Mouse (Mus musculus): ENCODE data around the gene Sgsm3.
"Not testable (repeated sequence)": the region's sequence is repeated elsewhere in the genome, so short reads cannot be mapped to it uniquely, and the experiment has no call there.

The Sgsm3 gene

DNA sequence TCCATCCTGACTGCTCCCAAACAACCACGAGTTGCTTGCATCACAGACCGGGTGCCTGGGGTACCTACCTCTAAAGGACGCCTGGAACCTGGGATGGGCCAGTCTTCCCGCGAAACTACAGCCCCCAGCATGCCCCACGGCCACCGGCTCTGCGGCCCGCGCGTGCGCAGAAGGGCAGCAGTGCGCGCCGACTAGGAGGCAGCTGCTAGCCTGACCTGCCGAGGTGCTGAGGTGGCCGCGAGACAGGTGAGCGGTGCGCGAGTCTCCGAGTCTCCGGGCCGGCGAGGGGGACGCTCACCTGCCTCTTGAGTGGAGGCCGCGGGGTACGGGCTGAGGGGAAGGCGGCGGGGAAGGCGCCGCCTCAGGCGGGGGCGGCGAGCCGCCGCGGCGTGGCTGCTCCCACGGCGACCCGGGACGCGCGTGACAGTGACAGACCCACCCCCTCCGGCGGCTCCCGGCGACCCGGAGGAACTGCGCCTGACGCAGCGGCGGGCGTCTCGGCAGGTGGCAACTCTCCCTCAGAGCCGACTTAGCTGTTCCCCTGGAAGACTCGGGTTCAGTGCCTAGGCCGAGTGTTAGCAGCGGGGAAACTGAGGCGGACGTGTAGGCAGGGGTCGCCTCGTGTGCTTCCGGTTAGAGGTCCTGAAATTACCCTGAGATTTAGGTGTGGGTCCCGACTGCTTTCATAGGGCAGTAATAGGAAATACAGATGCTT, at the start of gene Sgsm3:
Gene Sgsm3 (plus strand): TSS at position 146 of the 715 bp plus-strand sequence.
- peak; percentile 86 for DNase-seq (ENCODE audit: extremely low spot score, low spot score)

DNA sequence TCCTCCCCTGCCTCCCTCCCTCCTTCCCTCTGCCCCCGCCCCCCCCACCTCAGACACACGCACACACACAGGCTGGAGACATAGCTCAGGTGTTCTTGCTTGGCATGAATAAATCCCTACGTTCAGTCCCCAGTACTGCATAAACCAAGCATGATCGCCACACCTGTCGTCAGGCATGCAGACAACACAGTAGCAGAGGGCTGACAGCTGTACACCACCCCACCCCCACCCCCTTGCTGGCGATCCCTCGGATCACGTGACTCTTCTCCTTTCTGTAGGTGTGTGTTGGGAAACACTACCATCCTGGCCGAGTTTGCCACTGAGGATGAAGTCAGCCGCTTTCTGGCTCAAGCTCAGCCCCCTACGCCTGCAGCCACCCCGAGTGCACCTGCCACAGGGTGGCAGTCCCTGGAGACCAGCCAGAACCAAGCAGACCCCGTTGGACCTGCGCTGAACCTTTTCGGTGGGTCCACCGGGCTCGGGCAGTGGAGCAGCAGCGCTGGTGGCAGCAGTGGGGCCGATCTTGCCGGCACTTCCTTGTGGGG, 48.7 kb upstream of the Sgsm3 start:
- no peak for DNase-seq (ENCODE audit: extremely low spot score, low spot score)

DNA sequence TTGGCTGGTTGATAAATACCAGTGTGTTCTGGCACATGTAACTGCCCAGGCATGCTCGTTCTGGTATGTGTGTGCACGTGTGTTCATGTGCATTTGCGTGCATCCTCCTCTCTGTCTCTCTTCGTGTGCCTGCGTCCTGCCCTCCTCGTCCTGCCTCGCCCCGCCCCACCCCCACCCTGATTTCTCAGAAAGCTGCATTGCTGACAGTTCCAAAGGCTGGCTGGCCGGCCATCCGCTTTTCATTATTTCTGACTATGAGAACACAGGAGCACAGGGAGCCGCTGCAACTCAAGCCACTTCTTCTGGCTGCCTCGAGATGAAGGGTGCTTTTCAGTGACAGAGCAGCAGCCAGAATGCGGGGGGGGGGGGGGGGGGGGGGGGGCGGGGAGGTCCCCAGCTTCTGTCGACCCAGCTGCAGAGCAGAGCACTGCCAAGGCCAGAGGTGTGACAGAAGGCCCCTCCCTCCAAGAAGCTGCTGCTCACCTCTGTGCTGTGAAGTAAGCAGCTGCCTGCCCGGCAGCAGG, 47.5 kb upstream of the Sgsm3 start:
- DNase-seq (ENCODE audit: extremely low spot score, low spot score), result peak; percentile 24

GRCm38 (mm10) chr15:80930676-80931320, 46.8 kb upstream of the Sgsm3 start:
- DNase-seq (ENCODE audit: extremely low spot score, low spot score), result not testable (repeated sequence)

DNA sequence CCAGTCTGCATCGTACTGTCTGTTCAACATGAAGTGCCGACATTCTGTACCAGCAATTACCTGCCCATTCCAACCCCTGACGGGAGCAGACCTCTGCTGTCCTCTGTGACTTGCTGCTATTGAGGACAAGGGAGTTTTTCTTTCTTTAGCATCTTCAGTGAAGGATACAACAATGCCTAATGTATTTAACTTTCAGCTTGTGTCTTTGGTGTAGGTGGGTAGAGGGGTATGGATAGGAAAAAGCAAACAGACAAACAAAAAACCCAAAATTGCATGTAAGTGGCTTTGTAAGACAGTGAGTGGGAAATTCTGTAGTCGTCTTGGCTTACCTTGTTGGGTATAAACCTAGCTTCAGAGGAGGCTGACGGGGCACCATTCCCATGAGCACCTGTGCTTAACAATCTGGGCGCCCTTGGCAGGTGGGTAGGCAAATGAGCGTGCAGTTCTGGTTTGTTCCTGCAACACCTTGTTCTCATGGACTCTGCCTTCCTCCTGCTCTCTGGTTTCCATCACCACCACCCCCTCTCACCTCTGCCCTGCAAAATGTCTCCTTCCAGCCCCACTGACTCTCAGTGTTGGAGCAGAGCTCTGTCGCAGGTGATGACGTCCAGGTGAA, 46.1 kb upstream of the Sgsm3 start:
- DNase-seq (ENCODE audit: extremely low spot score, low spot score), result no peak

GRCm38 (mm10) chr15:80934841-80935240, 42.7 kb upstream of the Sgsm3 start:
- no peak for DNase-seq (ENCODE audit: extremely low spot score, low spot score)

DNA sequence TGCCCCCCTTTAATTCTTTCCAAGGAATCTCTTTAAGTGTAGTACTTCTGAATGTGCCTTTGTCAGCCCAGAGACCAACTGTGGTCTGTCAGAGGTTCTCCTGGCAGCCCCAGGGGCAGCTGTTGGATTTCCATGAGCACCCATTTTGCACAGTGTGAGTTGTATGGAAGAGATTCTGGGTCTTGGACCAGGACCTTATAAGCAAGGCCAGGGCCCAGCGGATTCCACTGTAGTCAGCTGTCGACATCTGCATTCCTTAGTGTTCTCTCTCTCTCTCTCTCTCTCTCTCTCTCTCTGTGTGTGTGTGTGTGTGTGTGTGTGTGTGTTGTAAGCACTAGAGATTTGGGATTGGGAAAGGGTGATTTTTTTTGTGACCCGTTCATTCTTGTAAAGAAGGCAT, 40.9 kb upstream of the Sgsm3 start:
- no peak for DNase-seq (ENCODE audit: extremely low spot score, low spot score)

DNA sequence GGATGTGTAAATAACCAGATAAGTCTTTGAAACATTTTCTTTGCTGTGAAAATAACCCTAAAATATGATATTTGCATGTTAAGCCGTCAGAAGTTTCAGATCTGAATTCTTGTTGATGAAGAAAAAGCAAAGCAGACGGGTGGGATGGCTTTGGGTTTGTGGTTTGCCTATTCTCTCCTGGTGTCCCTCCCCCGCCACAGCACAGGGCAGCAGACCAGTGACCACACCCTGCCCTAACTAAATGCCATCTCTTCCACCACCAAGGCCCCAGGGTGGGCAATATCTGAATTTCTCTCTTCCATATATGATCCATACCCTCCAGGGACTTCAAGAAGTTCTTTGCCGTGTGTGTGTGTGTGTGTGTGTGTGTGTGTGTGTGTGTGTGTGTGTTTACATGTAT, 39.0 kb upstream of the Sgsm3 start:
- DNase-seq (ENCODE audit: extremely low spot score, low spot score), result no peak

GRCm38 (mm10) chr15:80939401-80939800, 38.2 kb upstream of the Sgsm3 start:
- no peak for DNase-seq (ENCODE audit: extremely low spot score, low spot score)

GRCm38 (mm10) chr15:80941468-80942040, 36.0 kb upstream of the Sgsm3 start:
- DNase-seq (ENCODE audit: extremely low spot score, low spot score), result no peak

DNA sequence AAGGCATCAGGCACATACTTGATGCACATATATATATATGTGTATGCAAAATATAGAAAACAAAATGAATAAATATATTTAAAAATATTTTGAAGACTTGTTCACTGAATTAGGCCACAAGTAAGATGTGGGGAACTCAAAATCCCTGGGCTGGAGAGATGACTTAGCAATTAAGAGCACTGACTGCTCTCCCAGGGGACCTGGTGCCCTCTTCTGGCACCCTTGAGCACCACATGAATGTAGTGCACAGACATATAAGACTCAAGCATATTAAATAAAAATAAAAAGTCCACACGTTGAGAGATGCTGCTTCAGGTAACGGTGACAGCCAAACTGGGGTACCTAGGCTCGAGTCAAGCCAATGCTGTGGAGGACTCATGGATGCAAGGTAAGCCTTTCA, 31.7 kb upstream of the Sgsm3 start:
- no peak for DNase-seq (ENCODE audit: extremely low spot score, low spot score)

DNA sequence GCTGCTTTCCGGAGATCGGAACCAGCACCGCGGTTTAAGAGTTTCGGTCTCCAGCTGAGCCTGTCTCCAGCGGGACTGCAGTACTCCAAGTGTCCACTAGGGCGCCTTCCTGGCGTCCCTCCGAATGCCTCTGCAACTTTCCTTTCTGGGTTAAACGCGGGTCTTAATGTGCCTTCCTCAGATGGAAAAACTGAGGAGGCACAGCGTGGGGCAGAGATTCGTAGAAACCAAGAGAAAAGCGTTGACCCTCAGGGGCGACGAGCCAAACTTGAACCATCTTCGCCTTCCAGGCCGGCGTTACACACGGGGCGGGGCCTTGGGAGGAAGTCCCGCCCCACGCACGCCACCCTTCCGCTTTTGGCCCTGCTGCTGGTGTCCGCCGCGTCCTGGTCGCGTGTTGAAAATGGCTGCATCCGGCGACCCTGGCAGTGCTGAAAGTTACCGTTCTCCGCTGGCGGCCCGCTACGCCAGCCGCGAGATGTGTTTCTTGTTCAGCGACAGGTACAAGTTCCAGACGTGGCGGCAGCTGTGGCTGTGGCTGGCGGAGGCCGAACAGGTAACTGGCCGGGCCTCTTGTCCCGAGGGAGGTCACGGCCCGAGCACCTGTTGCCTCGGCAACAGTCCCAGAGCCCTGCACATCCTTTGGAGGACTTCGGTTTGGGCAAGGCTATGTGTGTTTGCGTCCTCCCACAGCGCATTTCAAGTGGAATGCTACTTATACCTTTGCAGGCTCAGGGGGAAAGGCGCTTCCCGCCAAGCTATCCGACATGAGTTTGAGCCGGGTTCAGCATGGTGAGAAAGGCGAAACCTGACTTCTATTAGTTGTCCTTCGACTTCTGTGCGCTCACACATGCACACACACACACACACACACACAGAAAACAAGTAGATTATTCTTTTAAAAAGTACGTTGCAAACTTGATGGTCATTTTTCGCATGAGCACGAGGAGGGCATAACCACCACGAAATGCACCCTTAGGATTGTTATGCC, 29.1 kb upstream of the Sgsm3 start, which contains the start of gene Adsl:
Gene Adsl (plus strand): TSS at position 346 of the 991 bp plus-strand sequence.
- peak; percentile 93 for DNase-seq (ENCODE audit: extremely low spot score, low spot score)

DNA sequence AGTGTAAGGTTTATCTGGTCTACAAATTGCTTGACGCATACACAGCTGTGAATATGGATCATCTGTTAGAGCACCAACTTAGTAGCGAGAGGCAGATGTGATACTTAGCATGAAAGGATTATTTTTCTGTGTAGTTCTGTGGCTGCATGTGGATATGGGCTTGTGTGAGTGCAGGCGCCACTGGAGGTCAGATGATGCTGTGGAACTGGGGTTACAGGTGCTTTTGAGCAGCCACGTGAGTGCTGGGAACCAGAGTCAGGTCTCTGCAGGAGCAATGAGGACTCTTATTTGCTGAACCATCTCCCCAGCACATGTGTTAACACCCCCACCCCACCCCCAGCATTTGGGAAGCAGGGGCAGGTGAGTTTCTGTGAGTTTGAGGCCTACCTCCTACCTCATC, 28.1 kb upstream of the Sgsm3 start:
- no peak for DNase-seq (ENCODE audit: extremely low spot score, low spot score)

- no peak for DNase-seq (ENCODE audit: extremely low spot score, low spot score)
Measured at GRCm38 (mm10) chr15:80950055-80950454, 27.5 kb upstream of the Sgsm3 start.

GRCm38 (mm10) chr15:80953971-80954370, 23.6 kb upstream of the Sgsm3 start:
- no peak for DNase-seq (ENCODE audit: extremely low spot score, low spot score)

- DNase-seq (ENCODE audit: extremely low spot score, low spot score), result no peak
Measured at GRCm38 (mm10) chr15:80954861-80955260, 22.7 kb upstream of the Sgsm3 start.

DNA sequence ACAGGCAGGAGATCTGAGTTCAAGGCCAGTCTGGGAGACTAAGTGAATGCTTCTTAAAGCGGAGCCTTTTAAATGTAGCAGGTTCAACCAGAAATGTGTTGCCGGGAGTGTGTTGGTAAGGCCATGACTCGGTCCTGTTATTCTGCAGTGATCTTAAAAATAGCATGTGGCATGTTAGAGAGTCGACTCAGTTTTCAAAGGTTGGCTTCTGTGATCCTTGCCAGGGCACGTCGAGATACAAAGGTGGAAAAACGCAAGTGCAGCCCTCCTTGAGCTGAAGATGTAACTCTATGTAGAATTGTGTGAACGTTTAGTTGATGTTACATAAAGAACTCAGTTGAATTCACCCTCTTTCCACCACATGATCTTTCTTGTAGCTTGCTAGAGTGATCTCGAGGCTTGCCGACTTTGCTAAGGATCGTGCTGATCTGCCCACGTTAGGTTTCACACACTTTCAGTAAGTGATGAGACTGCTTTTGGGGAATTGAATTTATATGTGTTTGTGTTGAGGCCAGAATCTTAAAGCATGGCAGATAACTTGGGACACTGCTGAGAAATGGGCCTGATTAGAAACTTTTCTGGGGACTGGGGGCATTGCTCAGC, 21.6 kb upstream of the Sgsm3 start:
- DNase-seq (ENCODE audit: extremely low spot score, low spot score), result no peak

GRCm38 (mm10) chr15:80969371-80969770, 8.2 kb upstream of the Sgsm3 start:
- DNase-seq (ENCODE audit: extremely low spot score, low spot score), result no peak

- no peak for DNase-seq (ENCODE audit: extremely low spot score, low spot score)
Measured at GRCm38 (mm10) chr15:80974311-80974710, 3.3 kb upstream of the Sgsm3 start.

- DNase-seq (ENCODE audit: extremely low spot score, low spot score), result no peak
Measured at GRCm38 (mm10) chr15:80975666-80976065, 1.9 kb upstream of the Sgsm3 start.
